Mouse (Mus musculus) T-cell, adult 2 months (primary cell): ENCODE data around the gene Cpm.
A peak's percentile ranks its signal among the peaks of the same experiment; 100 is the strongest.

Source experiments
- DNase-seq: peaks from one replicate; pipeline ENCODE4 v3.0.0; 2022; ENCODE audit warnings: low spot score

The Cpm gene

GRCm38 (mm10) chr10:117649292-117650041 is 20.2 kb downstream of the Cpm start:
- DNase-seq: no peak

DNA sequence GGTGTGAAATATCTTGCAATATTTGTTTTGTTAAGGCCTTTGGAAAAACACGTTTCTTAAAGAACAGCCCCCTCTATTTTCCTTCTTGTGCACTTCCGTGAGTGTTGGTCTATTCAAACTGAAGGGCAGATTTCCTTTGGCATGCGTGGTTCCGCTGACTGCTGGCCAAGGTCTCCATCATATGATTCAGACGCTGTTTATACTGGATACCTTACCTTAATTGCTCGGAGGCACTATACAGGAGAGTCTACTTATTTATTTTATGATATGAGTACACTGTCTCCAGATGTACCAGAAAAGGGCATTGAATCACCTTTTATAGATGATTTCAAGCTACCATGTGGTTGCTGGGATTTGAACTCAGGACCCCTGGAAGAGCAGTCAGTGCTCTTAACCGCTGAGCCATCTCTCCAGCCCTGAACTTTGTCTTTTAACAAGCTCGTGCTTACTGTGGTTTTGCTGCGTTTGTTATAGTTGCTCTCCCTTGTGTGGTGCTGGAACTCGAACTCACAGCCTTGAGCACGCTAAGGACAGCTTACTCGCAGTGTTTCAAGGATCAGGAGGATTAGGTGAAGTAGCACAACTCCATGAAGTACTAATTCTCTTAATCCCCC is 20.8 kb downstream of the Cpm start:
- no peak for DNase-seq

- DNase-seq: no peak
These were observed 21.4 kb downstream of the Cpm start for GRCm38 (mm10) chr10:117650725-117651124.

- DNase-seq: peak; percentile 14
These were observed 22.5 kb downstream of the Cpm start for GRCm38 (mm10) chr10:117651587-117652377.

DNA sequence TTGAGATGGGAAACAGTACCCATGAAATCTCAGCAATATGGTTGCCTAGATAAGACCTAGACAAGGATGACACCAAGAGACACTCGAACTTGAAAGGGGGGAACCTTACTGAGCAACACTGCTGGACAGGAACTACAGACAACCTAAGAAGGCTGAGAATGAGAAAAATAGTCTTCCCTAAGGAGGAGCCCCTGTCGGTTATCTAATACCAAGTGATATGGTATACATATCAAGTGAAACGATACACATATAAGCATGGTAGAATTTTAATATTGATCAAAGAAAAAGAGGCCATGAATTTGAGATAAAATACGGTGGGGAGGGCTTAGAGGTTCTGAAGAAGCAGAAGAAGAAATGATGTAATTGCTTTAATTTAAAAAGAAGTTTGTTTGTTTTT is 23.1 kb downstream of the Cpm start:
- no peak for DNase-seq

- DNase-seq: no peak
These were observed 23.9 kb downstream of the Cpm start for GRCm38 (mm10) chr10:117652930-117653778.

DNA sequence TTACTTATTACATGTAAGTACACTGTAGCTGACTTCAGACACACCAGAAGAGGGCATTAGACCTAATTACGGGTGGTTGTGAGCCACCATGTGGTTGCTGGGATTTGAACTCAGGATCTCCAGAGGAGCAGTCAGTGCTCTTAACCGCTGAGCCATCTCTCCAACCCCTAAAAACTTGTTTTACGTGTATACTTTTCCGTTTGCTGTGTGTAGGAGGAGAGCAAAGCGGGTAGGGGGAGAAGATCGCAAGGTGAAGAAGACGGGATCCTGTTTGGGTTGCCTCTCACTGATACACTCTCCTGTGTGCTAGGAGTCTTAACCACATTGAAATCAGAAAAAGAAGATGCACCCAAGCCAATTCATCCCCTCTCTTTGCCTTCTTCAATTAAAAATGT is 24.5 kb downstream of the Cpm start:
- no peak for DNase-seq

DNA sequence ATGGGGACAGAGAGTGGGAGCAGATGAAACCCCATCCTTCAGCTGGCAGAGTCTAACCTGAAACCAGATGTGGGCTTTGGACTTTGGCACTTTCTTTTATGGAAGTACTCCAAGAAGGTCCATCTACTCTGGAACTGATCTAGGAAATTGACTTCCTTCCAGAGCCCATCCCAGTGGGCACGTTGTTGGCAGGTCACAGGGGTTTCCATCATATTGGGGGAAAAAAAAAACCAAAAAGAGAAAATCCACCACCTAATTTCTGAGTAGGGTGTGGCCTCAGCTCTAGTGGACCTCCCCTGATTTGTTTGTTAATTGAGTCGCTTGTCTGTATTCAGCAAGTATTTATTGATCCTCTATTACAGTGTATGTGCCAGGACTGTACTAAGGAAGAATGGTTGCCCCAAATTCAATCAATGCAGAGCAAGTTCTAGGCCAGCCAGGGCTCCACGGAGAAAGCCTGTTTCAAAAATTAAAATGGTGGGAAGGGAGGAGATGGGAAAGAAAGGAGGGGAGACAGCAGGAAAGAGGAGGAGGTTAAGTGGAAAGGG is 25.4 kb downstream of the Cpm start:
- DNase-seq: no peak

GRCm38 (mm10) chr10:117655460-117655859 is 26.2 kb downstream of the Cpm start:
- DNase-seq: no peak

DNA sequence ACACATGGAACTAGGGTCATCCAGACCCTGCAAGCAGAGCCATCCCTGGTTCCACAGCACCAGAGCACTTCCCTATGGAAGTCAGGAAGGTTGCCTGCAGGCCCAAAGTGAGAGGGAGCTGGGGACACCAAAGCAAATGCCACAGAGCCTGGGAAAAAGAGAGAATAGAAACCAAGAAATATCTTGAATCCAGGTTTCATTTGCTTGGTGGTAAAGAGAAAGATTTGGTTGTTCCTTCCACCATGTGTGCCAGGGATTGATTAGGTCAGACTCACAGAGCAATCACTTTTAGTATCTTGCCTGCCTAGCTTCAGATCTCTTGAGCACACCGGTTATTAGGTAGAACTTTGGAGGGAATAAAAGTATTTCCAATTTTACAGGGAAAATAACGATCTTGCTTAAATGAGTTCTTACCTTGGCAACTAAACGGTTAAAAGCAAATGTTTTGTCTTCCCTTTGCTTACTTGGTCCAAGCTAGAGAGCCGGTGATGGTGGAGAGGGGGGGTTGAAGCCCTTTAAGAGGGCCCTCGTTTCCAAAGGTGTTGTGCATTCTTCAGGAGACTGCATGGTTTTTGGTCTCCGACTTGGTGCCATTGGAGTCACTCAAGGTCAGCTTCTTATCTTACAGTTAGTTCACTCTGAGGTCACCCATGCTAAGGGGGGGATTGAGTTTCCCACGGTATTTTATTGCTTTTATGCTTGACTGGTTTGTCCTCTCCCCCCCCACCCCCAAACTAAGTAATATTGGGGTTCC is 26.8 kb downstream of the Cpm start:
- no peak for DNase-seq

DNA sequence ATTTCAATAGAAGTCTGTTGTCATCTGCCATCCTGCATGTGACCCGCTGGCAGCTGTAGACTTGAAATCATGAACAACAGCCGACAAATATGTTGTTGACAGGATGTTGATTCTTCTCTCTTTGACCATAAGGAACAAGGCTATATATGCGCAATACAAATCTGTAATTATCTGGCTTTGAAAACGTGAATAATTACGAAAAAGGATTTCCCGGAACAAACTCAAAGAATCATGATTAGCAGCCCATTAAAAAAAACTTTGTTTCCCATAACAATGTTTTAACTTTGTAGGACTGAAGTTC is 27.3 kb downstream of the Cpm start:
- no peak for DNase-seq

- no peak for DNase-seq
These were observed 27.8 kb downstream of the Cpm start for GRCm38 (mm10) chr10:117656985-117657658.

- DNase-seq: no peak
These were observed 28.5 kb downstream of the Cpm start for GRCm38 (mm10) chr10:117657659-117658306.

DNA sequence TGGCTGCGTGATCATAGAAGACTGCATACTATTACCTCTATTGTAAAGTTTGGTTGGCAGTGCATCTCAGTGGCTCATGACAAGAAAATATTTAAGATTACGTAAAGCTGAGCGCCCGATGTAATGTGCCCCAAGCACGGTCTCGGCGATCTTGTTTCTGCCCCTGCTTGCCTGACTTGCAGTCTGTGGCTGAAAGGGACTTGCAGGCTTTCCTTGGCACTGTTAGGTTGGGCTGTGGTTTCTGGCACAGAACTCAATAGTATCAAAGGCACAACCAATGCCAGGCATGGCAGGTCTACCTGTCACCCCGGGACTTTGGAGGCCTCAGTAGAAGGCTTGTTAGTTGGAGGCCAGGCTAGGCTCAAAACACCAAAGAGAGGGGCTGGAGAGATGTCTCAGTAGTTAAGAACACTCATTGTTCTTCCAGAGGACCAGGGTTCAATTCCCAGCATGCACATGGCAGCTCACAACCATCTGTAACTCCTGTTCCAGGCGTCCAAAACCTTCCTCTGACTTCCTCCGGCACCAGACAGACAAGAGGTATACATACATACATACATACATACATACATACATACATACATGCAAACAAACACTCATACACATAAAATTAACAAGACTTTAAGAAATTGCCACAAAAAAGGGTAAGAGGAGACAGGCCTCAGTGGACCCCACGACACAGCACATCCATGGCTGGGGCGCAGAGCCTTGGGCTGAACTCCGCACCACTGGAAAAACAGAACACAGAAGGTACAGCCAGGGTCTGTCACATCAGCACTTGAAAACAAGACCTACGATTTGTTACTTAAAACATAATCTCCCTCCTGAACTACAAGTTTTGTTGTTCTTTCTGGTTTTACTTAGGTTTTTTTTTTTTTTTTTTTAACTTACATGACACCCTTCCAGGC is 29.5 kb downstream of the Cpm start:
- DNase-seq: no peak

DNA sequence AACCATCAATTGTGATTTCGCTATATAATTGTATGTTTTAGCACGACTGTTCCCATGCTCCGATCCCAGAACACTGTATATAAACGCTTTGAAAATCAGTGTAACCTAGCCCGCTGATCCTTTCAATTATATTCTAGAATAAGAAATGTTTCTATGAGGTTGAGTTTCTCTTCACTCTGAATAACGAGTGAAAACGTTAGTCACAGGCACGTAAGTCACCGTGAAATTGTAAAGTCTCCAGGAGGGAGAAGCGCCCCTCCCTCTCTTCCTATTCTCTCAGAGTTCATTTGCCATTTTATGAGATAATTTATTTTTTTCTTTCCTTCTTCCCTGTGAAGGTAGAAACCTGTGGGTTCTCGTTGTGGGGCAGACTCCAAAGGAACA is 30.1 kb downstream of the Cpm start:
- DNase-seq: no peak

DNA sequence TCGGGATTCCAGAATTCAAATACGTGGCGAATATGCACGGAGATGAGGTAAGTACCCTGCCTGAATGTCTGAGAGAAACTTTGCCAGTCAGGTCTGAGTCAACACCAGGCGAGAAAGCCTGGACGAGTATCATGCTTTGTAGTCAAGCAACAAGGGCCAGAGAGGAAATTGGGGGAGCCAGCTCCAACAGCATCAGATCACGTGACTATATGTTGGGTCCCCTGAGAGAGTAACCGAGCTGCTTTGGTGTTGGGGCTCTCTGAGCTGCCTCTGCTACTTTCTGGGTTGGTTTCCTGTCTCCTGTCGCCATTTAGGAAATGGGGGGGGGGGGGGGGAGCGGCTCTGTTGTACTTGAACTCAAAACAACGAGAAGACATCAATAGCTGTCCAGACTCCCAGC is 30.5 kb downstream of the Cpm start:
- peak; percentile 63 for DNase-seq

DNA sequence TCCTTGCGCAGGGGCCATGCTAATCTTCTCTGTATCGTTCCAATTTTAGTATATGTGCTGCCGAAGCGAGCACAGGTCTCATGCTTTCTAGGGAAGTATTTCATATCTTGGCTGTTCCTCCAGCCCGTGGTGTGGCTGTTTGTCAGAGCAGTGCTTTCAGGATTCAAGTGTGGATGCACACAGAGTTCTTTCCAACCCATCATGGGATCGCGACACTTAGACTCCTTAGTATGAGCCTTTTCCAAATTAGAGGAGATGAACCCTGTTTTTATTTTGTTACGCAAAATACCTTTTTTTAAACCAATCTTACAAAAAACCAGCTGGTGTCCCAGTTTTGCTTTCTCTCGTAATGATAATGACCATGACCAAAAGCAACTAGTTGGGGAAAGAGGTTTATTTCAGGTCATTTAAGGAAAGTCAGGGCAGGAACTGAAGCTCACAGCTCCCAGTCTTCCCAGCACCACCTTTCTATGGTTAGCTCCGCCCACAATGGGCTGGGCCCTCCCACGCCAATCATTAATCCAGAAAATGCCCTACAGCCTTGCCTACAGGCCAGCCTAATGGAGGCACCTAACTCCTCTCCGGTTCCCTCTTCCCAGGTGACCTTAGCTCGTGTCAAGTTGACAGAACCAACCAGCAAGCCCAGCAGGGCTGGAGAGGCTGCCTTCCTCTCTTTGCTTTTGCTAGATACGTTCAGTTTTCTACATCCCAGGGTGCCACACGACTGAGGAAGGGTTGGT is 33.2 kb downstream of the Cpm start:
- DNase-seq: no peak

DNA sequence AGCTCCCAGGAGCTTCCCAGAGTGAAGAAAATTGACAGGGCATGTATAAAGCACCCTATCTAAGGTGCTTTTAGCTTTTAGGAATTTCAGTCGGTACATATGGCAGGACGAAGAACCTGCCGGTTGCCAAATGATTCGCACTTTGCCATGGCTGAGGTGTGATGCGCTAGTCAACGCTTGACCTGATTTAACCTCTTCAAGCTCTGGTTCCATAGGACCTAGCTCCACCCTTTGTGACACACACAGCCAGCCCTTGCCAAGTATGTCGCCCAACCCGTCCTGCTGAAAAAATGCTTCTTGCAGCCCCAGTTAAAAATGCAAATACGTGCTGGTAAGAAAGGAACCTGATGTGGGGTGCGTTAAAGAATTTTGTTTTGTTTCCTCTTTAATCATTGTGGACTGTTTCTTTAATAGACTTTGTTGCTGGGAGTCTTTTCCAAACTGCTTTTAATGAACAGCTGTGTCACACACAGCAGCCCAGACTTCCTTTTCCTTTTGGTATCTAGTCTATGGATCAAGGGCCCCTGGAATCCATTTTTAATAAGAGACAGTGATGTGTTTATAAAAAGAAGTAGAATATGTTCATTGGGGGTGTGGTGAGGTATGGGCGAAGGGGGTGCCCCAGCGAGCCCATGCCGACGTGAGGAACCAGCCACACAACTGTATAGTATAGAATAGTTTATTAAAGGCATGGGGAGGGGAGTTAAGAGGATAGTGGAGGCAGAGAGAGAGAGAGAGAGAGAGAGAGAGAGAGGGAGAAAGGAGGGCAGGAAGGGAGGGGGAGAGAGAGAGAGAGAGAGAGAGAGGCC is 34.0 kb downstream of the Cpm start:
- DNase-seq: no peak
